Mouse (Mus musculus): Measurements from ENCODE around the gene Sdc4.
A peak's percentile ranks its signal among the peaks of the same experiment; 100 is the strongest.

Gene Sdc4

DNA sequence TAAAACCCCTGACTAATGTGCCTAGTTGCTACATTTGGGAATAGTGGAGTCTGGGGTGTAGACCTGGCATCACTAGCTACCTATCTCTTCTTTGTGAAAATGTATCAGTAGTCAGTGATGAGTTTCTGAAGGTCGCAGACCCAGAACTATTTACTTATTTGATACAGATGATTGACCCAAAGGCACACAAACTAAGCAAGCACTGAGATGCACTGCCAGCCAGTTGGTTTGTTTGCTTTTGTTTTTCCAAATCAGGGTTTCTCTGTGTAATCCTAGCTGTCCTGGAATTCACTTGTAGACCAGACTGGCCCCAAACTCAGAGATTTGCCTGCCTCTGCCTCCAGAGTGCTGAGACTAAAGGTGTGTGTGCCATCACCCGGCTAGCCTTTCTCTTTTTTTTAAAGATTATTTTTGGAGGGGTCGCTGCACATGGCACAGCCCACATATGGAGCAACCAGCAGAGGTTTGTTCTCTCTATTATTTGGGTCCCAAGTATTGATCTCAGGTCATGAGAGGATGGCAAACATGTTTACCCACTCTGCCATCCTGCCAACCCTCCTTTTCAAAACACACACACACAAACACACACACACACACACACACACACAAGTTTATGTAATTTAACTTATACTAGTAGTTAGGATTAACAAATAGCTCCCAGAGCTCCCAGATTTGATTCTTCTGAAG, 1.9 kb upstream of the Sdc4 start:
- H3K27me3 ChIP-seq (ENCODE audit: insufficient read depth, low read length), result peaks cover 42% of the 10 kb centered on the region
- H3K4me1 ChIP-seq (replicated peaks; ENCODE audit: low read depth, low read length), result peaks cover 49% of the 10 kb centered on the region
- TF ChIP-seq POU5F1 (IDR thresholded peaks at IDR 0.05; ENCODE audit: borderline replicate concordance, low read length) (no peak), NANOG (IDR thresholded peaks at IDR 0.05; ENCODE audit: borderline replicate concordance, low read length) (no peak), CTCF (conservative IDR thresholded peaks at IDR 0.05; ENCODE audit: low read length) (no peak)
- H3K36me3 ChIP-seq (ENCODE audit: insufficient read depth, low read length), result 0 out of 2 replicates have a peak, but pooled peaks cover 5% of the 10 kb centered on the region
- H3K4me3 ChIP-seq (replicated peaks; ENCODE audit: low read length), result no peak overlapping the region
- H3K9me3 ChIP-seq (ENCODE audit: low read length), result 0 out of 2 replicates have a peak, but pooled peaks cover 3% of the 10 kb centered on the region

DNA sequence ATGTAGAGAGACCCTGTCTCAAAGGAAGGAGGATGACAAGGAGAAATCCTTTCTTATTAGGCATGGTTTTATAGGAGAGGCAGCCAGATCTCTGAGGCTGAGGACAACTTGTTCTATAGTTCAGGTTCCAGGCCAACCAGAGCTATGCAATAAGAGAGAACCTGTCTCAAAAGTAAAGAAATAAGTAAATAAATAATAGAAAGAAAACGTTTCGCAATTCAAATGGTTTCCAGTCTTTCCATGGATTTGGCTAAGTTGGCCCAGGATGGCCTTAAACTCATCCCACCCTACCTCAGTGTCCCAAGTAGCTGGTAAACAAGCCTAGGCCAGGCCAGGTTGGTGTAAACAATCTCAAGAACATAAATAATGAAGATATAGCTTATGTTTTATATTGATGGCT, 1.0 kb upstream of the Sdc4 start:
- H3K9me3 ChIP-seq (ENCODE audit: low read length), result no peaks in the 10 kb centered on the region
- peaks cover 50% of the 10 kb centered on the region for H3K27me3 ChIP-seq (ENCODE audit: insufficient read depth, low read length)
- TF ChIP-seq POU5F1 (IDR thresholded peaks at IDR 0.05; ENCODE audit: borderline replicate concordance, low read length) (no peak), CTCF (conservative IDR thresholded peaks at IDR 0.05; ENCODE audit: low read length) (no peak), NANOG (IDR thresholded peaks at IDR 0.05; ENCODE audit: borderline replicate concordance, low read length) (no peak)
- H3K4me1 ChIP-seq (replicated peaks; ENCODE audit: low read depth, low read length), result peaks cover 57% of the 10 kb centered on the region
- no peak overlapping the region for H3K4me3 ChIP-seq (replicated peaks; ENCODE audit: low read length)
- H3K36me3 ChIP-seq (ENCODE audit: insufficient read depth, low read length), result 0 out of 2 replicates have a peak, but pooled peaks cover 5% of the 10 kb centered on the region

DNA sequence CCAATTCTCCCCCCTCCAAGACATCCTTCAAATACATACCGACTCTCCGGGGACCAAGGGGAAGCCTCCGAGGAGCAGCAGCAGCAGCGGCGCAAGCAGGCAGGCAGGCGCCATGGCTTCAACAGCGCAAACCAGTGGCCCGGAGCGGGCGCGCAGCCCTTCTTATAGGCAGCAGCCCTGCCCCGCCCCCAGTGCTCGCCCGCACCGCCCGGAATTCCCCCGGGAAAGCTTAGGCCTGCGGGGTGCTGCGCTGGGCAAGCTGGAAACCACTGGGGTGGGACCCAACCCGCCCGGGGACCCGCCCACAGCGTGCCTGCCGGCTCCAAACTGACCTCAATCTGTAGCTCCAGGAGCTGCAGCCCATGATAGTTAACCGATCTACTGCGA, 643 bp downstream of the Sdc4 start:
- Histone ChIP-seq H3K4me3 (replicated peaks; ENCODE audit: low read length) (peak overlapping the region; percentile 92), H3K27me3 (ENCODE audit: insufficient read depth, low read length) (peaks cover 53% of the 10 kb centered on the region), H3K36me3 (ENCODE audit: insufficient read depth, low read length) (peaks cover 5% of the 10 kb centered on the region; the same call in 1 of the 2 replicates), H3K4me1 (replicated peaks; ENCODE audit: low read depth, low read length) (peaks cover 71% of the 10 kb centered on the region), H3K9me3 (ENCODE audit: low read length) (no peaks in the 10 kb centered on the region)
- no peak for TF ChIP-seq POU5F1 (IDR thresholded peaks at IDR 0.05; ENCODE audit: borderline replicate concordance, low read length)
- no peak for TF ChIP-seq NANOG (IDR thresholded peaks at IDR 0.05; ENCODE audit: borderline replicate concordance, low read length)
- TF ChIP-seq CTCF (conservative IDR thresholded peaks at IDR 0.05; ENCODE audit: low read length), result no peak

DNA sequence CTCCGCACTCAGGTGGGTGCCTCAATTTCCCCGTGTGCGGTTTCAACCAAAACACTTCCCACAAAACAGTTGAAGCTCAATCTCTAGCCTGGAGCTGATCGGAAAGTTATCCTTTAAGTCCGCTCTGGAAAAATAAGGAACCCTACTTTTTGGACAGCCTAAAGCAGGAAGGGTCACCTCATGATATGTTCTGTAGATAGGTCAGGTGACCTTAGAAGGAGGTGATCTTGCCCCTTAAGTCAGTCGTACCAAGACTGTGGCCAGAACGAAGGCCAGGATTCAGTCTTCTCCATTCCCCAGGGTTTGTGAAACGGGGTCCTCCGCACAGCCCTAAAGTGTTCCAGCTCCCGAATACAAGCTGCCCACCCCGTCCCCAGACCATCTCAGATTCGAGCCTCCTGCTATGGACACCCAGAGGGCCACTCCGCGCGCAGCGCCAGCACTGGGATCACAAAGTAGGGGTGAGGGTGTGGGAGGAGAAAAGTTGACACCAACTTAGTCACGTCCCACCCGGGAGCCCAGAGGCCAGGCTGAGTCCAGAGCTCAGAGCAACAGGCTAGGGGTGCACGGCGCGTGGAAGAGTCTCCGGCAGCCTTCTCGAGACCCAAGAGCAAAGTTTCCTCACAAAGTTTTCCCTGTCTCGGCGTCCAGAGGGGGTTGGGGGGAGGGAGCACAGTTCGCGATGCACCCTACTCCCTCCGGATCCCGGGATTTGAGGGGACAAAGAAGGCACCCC, 1.2 kb downstream of the Sdc4 start:
- Histone ChIP-seq H3K9me3 (ENCODE audit: low read length) (no peaks in the 10 kb centered on the region), H3K27me3 (ENCODE audit: insufficient read depth, low read length) (peaks cover 56% of the 10 kb centered on the region), H3K4me1 (replicated peaks; ENCODE audit: low read depth, low read length) (peaks cover 75% of the 10 kb centered on the region), H3K36me3 (ENCODE audit: insufficient read depth, low read length) (peaks cover 5% of the 10 kb centered on the region; the same call in 1 of the 2 replicates), H3K4me3 (replicated peaks; ENCODE audit: low read length) (peak overlapping the region; percentile 92)
- no peak for TF ChIP-seq POU5F1 (IDR thresholded peaks at IDR 0.05; ENCODE audit: borderline replicate concordance, low read length)
- TF ChIP-seq CTCF (conservative IDR thresholded peaks at IDR 0.05; ENCODE audit: low read length), result no peak

DNA sequence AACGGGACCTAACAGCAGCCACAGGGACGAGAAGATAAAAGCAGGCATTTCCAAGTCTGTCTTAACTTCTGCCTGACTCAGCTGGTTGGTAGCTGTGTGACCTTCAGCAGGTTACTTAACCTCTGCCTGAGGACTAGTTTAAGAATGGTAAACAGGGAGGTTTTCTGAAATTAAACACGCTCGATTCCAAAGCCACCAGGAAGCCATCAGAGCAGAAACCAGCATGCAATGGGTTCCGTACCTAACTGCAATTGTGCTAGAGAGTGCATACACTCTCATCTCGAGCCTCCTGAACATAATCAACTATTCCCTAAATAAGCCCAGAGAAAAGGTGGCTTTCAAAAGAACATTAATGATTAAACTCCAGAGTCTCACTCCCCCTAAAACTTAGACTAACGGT, 2.0 kb downstream of the Sdc4 start:
- Histone ChIP-seq H3K4me3 (replicated peaks; ENCODE audit: low read length) (peak overlapping the region; percentile 92), H3K9me3 (ENCODE audit: low read length) (no peaks in the 10 kb centered on the region), H3K4me1 (replicated peaks; ENCODE audit: low read depth, low read length) (peaks cover 82% of the 10 kb centered on the region), H3K36me3 (ENCODE audit: insufficient read depth, low read length) (peaks cover 5% of the 10 kb centered on the region; the same call in 1 of the 2 replicates), H3K27me3 (ENCODE audit: insufficient read depth, low read length) (peaks cover 62% of the 10 kb centered on the region)
- TF ChIP-seq CTCF (conservative IDR thresholded peaks at IDR 0.05; ENCODE audit: low read length), result no peak
- TF ChIP-seq POU5F1 (IDR thresholded peaks at IDR 0.05; ENCODE audit: borderline replicate concordance, low read length), result no peak
- TF ChIP-seq NANOG (IDR thresholded peaks at IDR 0.05; ENCODE audit: borderline replicate concordance, low read length), result no peak

DNA sequence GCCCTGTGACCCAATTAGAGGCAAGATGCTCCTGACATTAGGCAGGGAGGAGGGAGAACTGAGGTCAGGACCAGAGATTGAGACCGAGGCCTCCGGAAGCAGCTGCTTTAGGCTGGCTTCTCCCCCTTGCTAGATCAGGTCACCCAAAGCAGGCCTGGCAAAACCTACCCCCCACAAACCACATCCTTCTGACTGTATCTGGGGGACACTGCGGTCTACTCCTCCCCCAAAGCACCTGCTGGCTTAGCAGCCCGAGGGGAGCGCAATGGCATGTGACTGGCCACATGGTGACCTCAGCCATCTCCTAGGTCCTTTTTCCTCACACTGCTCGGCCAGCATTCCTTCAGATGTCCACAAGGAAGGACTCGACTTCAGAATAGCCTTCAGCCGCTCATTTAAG, 2.5 kb downstream of the Sdc4 start:
- H3K36me3 ChIP-seq (ENCODE audit: insufficient read depth, low read length), result peaks cover 5% of the 10 kb centered on the region; the same call in 1 of the 2 replicates
- H3K4me3 ChIP-seq (replicated peaks; ENCODE audit: low read length), result peak overlapping the region; percentile 92
- no peaks in the 10 kb centered on the region for H3K9me3 ChIP-seq (ENCODE audit: low read length)
- H3K4me1 ChIP-seq (replicated peaks; ENCODE audit: low read depth, low read length), result peaks cover 88% of the 10 kb centered on the region
- TF ChIP-seq NANOG (IDR thresholded peaks at IDR 0.05; ENCODE audit: borderline replicate concordance, low read length), result no peak
- no peak for TF ChIP-seq POU5F1 (IDR thresholded peaks at IDR 0.05; ENCODE audit: borderline replicate concordance, low read length)
- no peak for TF ChIP-seq CTCF (conservative IDR thresholded peaks at IDR 0.05; ENCODE audit: low read length)
- peaks cover 67% of the 10 kb centered on the region for H3K27me3 ChIP-seq (ENCODE audit: insufficient read depth, low read length)

DNA sequence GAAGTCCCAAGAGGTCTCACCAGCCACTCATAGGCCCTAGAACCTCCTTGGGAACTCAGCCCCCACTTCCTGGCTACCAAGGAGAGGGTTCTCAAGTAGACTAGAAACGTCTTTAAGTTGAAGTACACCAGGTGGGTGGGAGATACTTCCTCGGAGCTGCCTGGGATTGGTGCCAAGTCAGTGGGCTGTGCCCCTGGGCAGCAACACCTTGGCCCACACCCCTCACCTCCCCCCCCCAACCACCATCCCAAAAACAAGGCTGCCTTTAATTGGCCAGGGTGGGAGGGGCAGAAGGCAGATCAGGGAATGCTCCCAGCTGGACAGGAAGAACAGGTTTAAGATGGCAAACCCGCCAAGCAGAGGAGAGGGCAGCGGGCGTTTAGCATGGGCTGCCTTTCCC, 3.4 kb downstream of the Sdc4 start:
- no peak for TF ChIP-seq CTCF (conservative IDR thresholded peaks at IDR 0.05; ENCODE audit: low read length)
- no peak for TF ChIP-seq POU5F1 (IDR thresholded peaks at IDR 0.05; ENCODE audit: borderline replicate concordance, low read length)
- no peak for TF ChIP-seq NANOG (IDR thresholded peaks at IDR 0.05; ENCODE audit: borderline replicate concordance, low read length)

DNA sequence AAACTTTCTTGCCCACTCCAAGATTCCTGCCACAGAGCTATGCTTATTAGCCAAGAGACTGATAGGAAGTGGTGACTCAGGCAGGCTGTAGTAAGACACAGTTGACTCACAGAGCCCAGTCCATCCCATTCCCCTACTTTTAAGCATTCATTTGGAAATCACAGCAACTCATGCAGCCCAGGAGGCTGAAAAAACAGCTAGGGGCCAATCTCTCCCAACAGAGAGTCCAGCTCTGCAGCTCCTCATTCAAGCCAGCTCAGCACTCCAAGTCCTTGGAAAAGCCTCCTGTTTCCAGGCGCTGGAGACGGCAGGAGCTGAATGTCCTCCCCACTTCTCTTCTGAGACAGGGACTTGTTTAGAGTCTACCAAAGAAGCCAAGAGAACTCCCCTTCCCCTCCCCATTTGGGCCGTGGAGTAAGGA, 4.7 kb downstream of the Sdc4 start:
- Histone ChIP-seq H3K36me3 (ENCODE audit: insufficient read depth, low read length) (peaks cover 5% of the 10 kb centered on the region; the same call in 1 of the 2 replicates), H3K4me1 (replicated peaks; ENCODE audit: low read depth, low read length) (peaks cover 92% of the 10 kb centered on the region), H3K4me3 (replicated peaks; ENCODE audit: low read length) (no peak overlapping the region), H3K27me3 (ENCODE audit: insufficient read depth, low read length) (peaks cover 83% of the 10 kb centered on the region), H3K9me3 (ENCODE audit: low read length) (no peaks in the 10 kb centered on the region)
- TF ChIP-seq CTCF (conservative IDR thresholded peaks at IDR 0.05; ENCODE audit: low read length), result no peak
- no peak for TF ChIP-seq POU5F1 (IDR thresholded peaks at IDR 0.05; ENCODE audit: borderline replicate concordance, low read length)
- no peak for TF ChIP-seq NANOG (IDR thresholded peaks at IDR 0.05; ENCODE audit: borderline replicate concordance, low read length)

More for the DNA sequence above, 3.4 kb downstream of the Sdc4 start:
- peaks cover 92% of the 10 kb centered on the region for H3K4me1 ChIP-seq (replicated peaks; ENCODE audit: low read depth, low read length)
- H3K27me3 ChIP-seq (ENCODE audit: insufficient read depth, low read length), result peaks cover 75% of the 10 kb centered on the region
- H3K36me3 ChIP-seq (ENCODE audit: insufficient read depth, low read length), result peaks cover 5% of the 10 kb centered on the region; the same call in 1 of the 2 replicates
- no peaks in the 10 kb centered on the region for H3K9me3 ChIP-seq (ENCODE audit: low read length)
- H3K4me3 ChIP-seq (replicated peaks; ENCODE audit: low read length), result no peak overlapping the region
